Mouse (Mus musculus) ES-Bruce4 (cell line): Measurements from ENCODE around the gene Tlx2. TPM values are rescaled to one million over a fixed set of nuclear protein-coding genes. Genes with fewer than 3 reads are reported as not detected.

Experiments
- H3K27ac ChIP-seq: 2 replicates; pipeline ENCODE4 v1.5.1; 2012; ENCODE audit warnings: low read length, inconsistent platforms; ENCODE audit not compliant: insufficient read depth
- H3K27me3 ChIP-seq: 2 replicates; pipeline ENCODE4 v1.6.1; 2012; ENCODE audit warnings: mild to moderate bottlenecking, low read length, inconsistent platforms; ENCODE audit not compliant: control insufficient read depth, poor library complexity, insufficient read depth, severe bottlenecking
- H3K36me3 ChIP-seq: 2 replicates; pipeline ENCODE4 v1.6.1; 2012; ENCODE audit warnings: inconsistent platforms, mild to moderate bottlenecking, low read length, moderate library complexity; ENCODE audit not compliant: control insufficient read depth, poor library complexity, insufficient read depth, severe bottlenecking
- H3K4me1 ChIP-seq: one replicate; pipeline ENCODE4 v1.8.1; 2011; ENCODE audit warnings: low read length; ENCODE audit not compliant: control insufficient read depth, insufficient read depth
- H3K4me3 ChIP-seq: 2 replicates; pipeline ENCODE4 v1.5.1; 2011; ENCODE audit warnings: low read depth, mild to moderate bottlenecking, low read length
- H3K9ac ChIP-seq: 2 replicates; pipeline ENCODE4 v1.6.1; 2012; ENCODE audit warnings: low read depth, mild to moderate bottlenecking, inconsistent platforms; ENCODE audit not compliant: poor library complexity, severe bottlenecking
- H3K9me3 ChIP-seq: replicated peaks from 2 replicates; pipeline ENCODE4 v1.6.1; 2012; ENCODE audit warnings: mild to moderate bottlenecking, low read length, inconsistent platforms; ENCODE audit not compliant: control insufficient read depth, poor library complexity, insufficient read depth, severe bottlenecking
- CTCF ChIP-seq: IDR thresholded peaks from one replicate; pipeline ENCODE4 v1.8.1; 2011; ENCODE audit warnings: low read depth, low read length
- EP300 ChIP-seq: IDR thresholded peaks from 2 replicates; pipeline ENCODE4 v1.6.1; 2011; ENCODE audit warnings: low read depth, low read length; ENCODE audit not compliant: insufficient read depth
- POLR2A ChIP-seq: IDR thresholded peaks from one replicate; pipeline ENCODE4 v1.8.1; 2011; ENCODE audit warnings: low read length; ENCODE audit not compliant: insufficient read depth
- polyA plus RNA-seq: library from polyadenylated mRNA; stranded (reverse); fragments of >200 nt; gene quantifications from 2 replicates; pipeline ENCODE4 v1.2.4, GENCODE M21; 2011; ENCODE audit warnings: low read depth; ENCODE audit not compliant: missing spikeins, insufficient read depth, insufficient read length

Tlx2 gene
- polyA plus RNA-seq, 1 experiment: not detected

GRCm38 (mm10) chr6:83043993-83044392, 26.1 kb downstream of the Tlx2 start:
- no peaks in the 10 kb centered on the region for H3K27me3 ChIP-seq
- H3K4me3 ChIP-seq: no peak overlapping the region
- no peak overlapping the region for H3K27ac ChIP-seq
- no peaks in the 10 kb centered on the region for H3K9me3 ChIP-seq
- TF ChIP-seq CTCF: no peak
- TF ChIP-seq EP300: no peak
- TF ChIP-seq POLR2A: no peak
- no peak overlapping the region for H3K9ac ChIP-seq
- no peaks in the 10 kb centered on the region for H3K4me1 ChIP-seq
- no peaks in the 10 kb centered on the region for H3K36me3 ChIP-seq

- Histone ChIP-seq H3K9ac (no peak overlapping the region), H3K36me3 (no peaks in the 10 kb centered on the region), H3K9me3 (no peaks in the 10 kb centered on the region), H3K4me3 (no peak overlapping the region), H3K27me3 (no peaks in the 10 kb centered on the region), H3K27ac (no peak overlapping the region), H3K4me1 (no peaks in the 10 kb centered on the region)
- no peak for TF ChIP-seq POLR2A
Measured at GRCm38 (mm10) chr6:83043561-83043960, 26.5 kb downstream of the Tlx2 start.

GRCm38 (mm10) chr6:83040601-83041000, 29.5 kb downstream of the Tlx2 start:
- no peak overlapping the region for H3K9ac ChIP-seq
- TF ChIP-seq CTCF (no peak), EP300 (no peak), POLR2A (no peak)
- no peaks in the 10 kb centered on the region for H3K4me1 ChIP-seq
- no peaks in the 10 kb centered on the region for H3K9me3 ChIP-seq
- H3K4me3 ChIP-seq: no peak overlapping the region
- H3K27ac ChIP-seq: no peak overlapping the region
- no peaks in the 10 kb centered on the region for H3K27me3 ChIP-seq
- no peaks in the 10 kb centered on the region for H3K36me3 ChIP-seq

- no peaks in the 10 kb centered on the region for H3K27me3 ChIP-seq
- no peaks in the 10 kb centered on the region for H3K9me3 ChIP-seq
- H3K9ac ChIP-seq: no peak overlapping the region
- no peak overlapping the region for H3K4me3 ChIP-seq
- H3K27ac ChIP-seq: no peak overlapping the region
- TF ChIP-seq POLR2A (no peak), EP300 (no peak), CTCF (no peak)
- no peaks in the 10 kb centered on the region for H3K36me3 ChIP-seq
- H3K4me1 ChIP-seq: peaks cover 1% of the 10 kb centered on the region
Measured at GRCm38 (mm10) chr6:83038496-83039012, 31.5 kb downstream of the Tlx2 start.

- H3K9ac ChIP-seq: no peak overlapping the region
Measured at GRCm38 (mm10) chr6:83037188-83037587, 32.9 kb downstream of the Tlx2 start.

GRCm38 (mm10) chr6:83034463-83035055, 35.5 kb downstream of the Tlx2 start:
- peak overlapping the region; percentile 84; the same call in 1 of the 2 replicates for H3K4me3 ChIP-seq

More at GRCm38 (mm10) chr6:83037188-83037587, 32.9 kb downstream of the Tlx2 start:
- H3K9me3 ChIP-seq: no peaks in the 10 kb centered on the region
- TF ChIP-seq EP300 (no peak), CTCF (no peak), POLR2A (no peak)
- no peaks in the 10 kb centered on the region for H3K36me3 ChIP-seq
- H3K4me3 ChIP-seq: no peak overlapping the region
- no peak overlapping the region for H3K27ac ChIP-seq
- no peaks in the 10 kb centered on the region for H3K27me3 ChIP-seq
- peaks cover 1% of the 10 kb centered on the region for H3K4me1 ChIP-seq

More at GRCm38 (mm10) chr6:83034463-83035055, 35.5 kb downstream of the Tlx2 start:
- TF ChIP-seq EP300 (no peak), CTCF (no peak), POLR2A (no peak)
- no peaks in the 10 kb centered on the region for H3K36me3 ChIP-seq
- peaks cover 1% of the 10 kb centered on the region for H3K4me1 ChIP-seq
- no peaks in the 10 kb centered on the region for H3K27me3 ChIP-seq
- no peaks in the 10 kb centered on the region for H3K9me3 ChIP-seq
- H3K9ac ChIP-seq: peak overlapping the region; percentile 22; the same call in 1 of the 2 replicates
- H3K27ac ChIP-seq: no peak overlapping the region
